Mouse (Mus musculus) kidney, adult 2 months (tissue): ENCODE results near the gene Nr1h4.

Experiments
- CTCF ChIP-seq: fragments of 200-500 bp; conservative IDR thresholded peaks from 2 replicates; pipeline ENCODE4 v1.5.1; 2011; ENCODE audit warnings: low read depth, mild to moderate bottlenecking, control low read depth, low read length, moderate library complexity, mixed read lengths; ENCODE audit not compliant: insufficient read depth, insufficient read length
- POLR2A ChIP-seq: fragments of 200-500 bp; IDR thresholded peaks from one replicate; pipeline ENCODE4 v1.6.1; 2011; ENCODE audit warnings: low read depth, low read length, control low read depth

DNA sequence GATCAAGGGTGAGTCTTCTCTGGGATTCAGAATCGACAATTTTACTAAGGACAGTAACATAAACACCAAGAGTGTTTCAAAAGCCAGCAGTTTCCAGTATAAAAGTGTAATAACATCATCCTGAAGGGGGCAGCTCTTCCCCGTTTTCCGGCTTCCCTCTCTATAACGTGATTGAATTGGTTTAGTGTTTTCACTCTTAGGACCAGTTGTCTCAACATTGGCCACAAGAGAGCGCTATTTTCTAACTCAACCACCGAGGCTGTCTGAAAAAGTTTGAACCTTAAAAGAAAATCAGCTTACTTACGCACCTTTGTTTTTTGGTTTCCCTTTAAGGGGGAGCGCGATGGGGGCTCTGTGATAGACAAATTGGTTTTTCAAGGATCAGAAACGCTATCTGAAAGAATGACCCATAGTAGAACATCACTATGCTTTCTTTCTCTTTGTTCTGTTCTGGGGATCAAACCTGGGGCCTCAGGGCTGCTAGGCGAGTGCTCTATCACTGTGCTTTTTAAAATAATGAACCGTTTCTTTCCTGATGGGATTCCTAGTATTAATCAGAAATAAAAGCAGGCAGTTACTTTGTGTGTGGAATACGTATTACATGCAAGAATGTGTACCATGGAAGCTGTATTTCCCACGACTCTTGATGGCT, 71.4 kb downstream of the Nr1h4 start:
- peak; percentile 35 for TF ChIP-seq CTCF
- TF ChIP-seq POLR2A: no peak
